Mouse (Mus musculus) right cerebral cortex, adult 2 months (tissue): ENCODE results near the gene Ubxn1.
"Not testable (repeated sequence)": the region's sequence is repeated elsewhere in the genome, so short reads cannot be mapped to it uniquely, and the experiment has no call there.

Experiments used
- DNase-seq, 2 experiments: peaks; one replicate each; pipeline ENCODE4 v3.0.0; 2021 to 2022; ENCODE audit warnings: low spot score in 2 of 2

Gene Ubxn1

DNA sequence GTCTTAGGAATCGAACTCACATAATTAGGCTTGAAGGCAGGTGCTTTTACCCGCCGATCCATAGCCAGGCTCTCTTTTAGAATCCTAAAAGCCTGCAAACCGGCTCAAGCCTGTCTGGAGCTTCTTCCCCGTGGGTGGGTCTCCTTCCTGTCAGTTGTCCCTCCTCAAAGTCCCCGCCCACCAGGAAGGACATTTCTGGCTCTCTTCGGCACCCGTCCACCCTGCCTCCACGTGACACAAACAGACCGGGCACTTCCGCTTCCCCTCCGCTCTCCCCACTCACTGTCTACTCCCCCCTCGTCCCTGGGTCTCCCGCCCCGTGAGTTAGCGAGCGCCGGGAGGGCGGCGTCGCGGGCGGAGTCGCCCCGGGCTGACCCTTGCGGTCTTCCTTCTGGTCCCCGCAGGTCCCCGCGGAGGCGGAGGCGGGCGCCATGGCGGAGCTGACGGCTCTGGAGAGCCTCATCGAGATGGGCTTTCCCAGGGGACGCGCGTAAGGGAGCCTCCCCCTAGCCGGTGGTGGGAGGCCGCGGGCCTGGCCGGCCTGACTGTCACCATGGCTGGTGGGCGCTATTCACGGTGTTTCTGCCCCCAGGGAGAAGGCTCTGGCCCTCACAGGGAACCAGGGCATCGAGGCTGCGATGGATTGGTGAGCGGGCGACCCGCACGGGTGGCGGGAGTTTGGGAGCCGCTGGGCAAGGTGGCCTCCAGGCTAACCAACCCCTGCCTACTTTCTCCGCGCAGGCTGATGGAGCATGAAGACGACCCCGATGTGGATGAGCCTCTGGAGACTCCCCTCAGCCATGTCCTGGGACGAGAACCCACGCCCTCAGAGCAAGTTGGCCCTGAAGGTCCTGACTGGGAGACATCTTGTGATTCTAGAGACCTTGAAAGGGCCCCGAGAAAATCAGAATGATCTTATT, at the start of gene Ubxn1:
Gene Ubxn1 (plus strand): TSS at position 230 of the 920 bp plus-strand sequence.
- peak; percentile 99 to 100 for DNase-seq

DNA sequence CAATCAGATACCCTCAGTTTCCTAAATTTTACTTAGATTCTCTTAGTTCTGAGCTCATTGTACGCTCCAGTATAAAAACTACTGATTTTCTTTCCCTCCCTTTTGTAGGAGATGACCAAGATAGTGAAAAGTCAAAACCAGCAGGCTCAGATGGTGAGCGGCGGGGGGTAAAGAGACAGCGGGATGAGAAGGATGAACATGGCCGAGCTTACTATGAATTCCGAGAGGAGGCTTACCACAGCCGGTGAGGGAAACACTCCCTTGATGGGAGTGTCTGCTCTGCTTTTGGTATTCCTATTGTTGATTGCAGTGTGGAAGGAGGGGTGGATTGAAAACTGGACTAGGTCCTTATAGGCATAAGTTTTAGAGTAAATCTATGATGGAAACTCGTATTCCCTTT, 48.6 kb upstream of the Ubxn1 start:
- DNase-seq: no peak

DNA sequence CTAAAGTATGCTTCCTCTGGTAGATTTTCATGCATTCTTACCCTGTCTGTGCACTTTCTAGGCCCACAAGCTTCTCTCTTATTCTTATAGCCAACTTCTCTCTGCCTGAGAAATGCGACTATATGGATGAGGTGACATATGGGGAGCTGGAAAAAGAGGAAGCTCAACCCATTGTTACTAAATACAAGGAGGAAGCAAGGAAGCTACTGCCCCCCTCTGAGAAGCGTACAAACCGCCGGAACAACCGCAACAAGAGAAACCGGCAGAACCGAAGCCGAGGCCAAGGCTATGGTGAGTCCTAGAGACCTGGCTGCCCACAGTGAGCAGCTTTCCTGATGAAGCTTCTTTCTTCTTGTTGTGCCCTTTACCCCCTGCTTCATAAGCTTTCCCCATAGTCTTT, 41.6 kb upstream of the Ubxn1 start, which contains the start of gene AC129217.1:
Gene AC129217.1 (plus strand): TSS at position 114 of the 400 bp plus-strand sequence.
- no peak for DNase-seq

DNA sequence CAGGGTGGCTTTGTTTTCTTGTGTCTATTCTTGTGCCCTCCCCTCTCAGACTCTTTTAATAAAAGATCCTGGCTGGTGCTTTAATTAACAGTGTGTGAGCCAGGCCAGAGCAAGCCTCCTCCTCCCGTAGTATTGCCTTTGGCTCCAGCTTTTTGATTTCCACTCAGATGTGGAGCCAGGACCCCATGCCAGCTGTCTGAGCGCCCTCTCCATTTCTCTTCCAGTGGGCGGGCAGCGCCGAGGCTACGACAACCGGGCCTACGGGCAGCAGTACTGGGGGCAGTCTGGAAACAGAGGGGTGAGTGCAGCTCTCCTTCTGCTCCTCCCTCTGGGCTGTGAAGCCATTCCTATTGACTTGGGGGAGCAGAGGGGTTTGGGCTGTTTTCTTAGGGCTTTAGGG, 40.6 kb upstream of the Ubxn1 start:
- DNase-seq: no peak

DNA sequence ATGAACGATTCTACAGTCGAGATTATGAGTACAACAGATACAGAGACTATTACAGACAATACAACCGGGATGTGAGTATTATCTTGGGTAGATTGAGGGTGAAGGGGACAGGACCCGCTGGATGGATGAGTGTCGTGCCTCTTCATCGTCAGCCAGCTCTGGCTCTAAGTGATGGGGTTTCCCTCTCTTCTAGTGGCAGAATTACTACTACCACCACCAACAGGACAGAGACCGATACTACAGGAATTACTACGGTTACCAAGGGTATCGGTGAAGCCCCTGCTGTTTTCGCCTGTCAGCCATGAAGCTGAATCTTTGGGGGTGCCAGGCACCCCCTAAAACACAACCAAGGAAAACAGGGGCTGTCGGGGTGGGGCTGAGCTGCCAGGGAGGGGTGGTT, 40.0 kb upstream of the Ubxn1 start:
- no peak for DNase-seq

DNA sequence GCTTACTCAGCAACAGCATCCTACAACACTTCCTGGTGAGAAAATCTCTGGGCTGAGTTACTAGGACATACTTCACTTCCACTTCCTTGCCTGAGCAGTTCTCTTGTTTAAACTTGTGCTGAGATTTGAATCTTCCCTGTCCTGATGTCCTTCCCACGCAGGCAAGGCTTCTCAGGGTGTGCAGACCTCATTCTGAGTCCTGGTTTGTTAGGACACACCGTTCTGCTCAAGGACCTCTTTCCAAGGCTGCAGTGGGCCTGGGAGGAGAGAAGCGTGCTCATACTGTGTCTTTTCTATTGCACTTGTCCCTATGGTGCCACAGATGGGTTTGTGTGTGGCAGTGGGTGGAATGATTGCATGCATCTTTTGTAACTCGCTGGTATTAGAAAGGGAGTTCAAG, 38.3 kb upstream of the Ubxn1 start:
- no peak for DNase-seq

DNA sequence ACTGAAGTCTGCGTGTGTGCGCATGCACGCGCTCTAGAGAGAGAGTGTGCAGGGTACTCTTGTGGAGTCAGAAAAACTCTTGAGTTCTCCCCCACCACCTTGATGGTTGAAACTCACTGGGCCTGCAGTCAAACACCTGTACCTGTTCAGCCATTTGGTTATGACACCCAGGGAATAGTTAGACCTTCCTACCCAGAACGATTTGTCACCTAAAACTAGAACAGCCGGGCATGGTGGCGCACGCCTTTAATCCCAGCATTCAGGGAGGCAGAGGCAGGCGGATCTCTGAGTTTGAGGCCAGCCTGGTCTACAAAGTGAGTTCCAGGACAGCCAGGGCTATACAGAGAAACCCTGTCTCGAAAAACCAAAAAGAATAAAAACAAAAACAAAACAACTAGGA, 35.0 kb upstream of the Ubxn1 start:
- not testable (repeated sequence) for DNase-seq

DNA sequence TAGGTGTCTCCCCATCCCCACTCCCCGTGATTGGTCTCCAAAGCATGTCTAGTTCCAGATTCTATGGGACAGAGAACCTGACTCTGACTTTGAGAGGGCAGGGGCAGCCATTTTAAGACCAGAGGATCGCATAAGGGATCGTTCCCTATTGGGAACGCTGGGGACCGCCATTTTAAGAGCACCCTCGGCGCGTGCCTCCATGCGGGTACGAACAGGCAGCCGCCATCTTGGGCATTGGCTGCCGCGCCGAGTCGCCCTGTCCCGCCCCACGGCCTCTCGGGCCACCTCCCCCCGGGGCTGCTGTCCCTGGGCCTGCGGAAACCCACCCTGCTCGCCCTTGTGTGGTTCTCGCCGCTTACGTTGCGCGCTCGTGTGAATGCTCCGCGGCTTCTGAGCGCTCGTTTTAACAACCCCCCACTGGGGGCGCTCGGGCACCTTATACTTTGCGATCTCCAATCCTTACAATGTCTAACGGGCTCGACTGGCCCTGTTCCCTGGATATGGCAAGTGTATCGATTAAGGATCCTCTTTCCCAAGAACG, 34.0 kb upstream of the Ubxn1 start, which contains the start of gene Bscl2:
Gene Bscl2 (plus strand): TSS at position 217 of the 541 bp plus-strand sequence.
- DNase-seq: peak; percentile 85 to 92

DNA sequence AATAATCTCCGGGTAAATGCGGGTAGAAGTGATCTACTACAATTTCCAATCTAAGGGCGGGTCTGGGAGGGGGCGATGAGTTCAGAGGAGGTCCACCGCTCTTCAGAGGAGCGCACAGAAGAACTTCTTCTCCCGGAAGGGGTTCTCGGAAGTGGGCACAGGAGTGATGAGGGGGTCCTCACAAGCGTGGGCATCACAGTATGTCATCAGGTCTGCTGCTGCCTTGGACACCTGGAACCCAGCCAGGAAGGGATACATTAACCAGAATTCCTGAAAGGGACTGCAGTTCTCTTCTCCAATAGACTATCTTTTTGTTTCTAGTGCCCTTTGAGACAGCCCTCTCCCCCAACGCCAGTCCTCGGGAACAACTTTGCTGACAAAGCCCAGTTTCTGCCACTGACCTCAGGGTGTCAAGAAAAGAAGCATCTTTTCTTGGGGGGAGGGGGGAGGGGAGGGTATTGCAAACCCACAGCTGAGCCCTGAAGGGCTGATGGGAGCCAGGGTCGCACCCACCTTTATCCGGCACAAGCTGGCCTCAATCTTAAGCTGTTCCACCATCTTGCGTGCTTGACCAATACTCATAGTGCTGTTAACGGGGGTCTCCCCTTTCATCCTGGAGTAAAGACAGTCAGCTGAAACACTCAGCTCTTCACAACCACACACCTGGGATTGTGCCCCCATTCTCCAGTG, 33.1 kb upstream of the Ubxn1 start:
- DNase-seq: peak in 1 of 2 experiments; percentile 43

DNA sequence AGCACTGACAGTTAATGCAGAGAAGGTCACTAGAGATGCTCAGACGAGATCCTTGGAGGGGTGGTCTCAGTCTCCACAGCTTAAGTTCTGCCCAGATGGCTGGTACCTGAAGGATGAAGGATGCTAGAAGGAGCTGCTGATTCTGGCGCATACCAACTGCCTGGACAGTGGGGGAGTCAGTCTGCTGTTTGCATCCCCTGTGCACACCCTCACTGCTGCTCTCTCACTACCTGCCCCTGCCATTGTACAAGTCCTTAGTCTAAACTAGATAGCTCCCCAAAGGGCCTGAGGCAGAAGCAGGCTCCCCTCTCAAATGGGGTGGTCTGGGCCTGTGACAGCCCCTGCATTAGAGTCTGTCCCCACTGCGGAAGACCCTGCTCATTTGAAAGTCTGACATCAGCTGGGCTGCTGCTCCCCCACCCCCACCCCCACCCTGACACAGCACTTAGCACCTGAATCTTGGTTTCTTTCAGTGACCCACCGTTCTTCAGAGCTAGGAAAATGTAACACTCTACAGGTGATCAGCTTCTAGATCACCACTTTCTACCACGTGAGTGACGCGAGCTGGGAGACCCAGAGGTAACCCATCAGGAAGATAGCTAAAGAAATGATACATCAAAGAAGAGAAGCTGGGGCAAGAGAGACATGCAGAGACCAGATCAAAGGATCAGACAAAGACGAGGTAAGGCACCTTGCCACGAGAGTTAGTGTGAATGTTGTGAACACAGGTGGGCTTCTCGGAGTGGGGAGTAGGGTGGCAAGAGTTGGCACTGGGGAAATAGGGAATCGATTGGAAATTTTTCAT, 32.0 kb upstream of the Ubxn1 start, which contains the start of gene Gng3:
Gene Gng3 (minus strand): TSS at position 92 of the 805 bp plus-strand sequence.
- peak; percentile 90 for DNase-seq

DNA sequence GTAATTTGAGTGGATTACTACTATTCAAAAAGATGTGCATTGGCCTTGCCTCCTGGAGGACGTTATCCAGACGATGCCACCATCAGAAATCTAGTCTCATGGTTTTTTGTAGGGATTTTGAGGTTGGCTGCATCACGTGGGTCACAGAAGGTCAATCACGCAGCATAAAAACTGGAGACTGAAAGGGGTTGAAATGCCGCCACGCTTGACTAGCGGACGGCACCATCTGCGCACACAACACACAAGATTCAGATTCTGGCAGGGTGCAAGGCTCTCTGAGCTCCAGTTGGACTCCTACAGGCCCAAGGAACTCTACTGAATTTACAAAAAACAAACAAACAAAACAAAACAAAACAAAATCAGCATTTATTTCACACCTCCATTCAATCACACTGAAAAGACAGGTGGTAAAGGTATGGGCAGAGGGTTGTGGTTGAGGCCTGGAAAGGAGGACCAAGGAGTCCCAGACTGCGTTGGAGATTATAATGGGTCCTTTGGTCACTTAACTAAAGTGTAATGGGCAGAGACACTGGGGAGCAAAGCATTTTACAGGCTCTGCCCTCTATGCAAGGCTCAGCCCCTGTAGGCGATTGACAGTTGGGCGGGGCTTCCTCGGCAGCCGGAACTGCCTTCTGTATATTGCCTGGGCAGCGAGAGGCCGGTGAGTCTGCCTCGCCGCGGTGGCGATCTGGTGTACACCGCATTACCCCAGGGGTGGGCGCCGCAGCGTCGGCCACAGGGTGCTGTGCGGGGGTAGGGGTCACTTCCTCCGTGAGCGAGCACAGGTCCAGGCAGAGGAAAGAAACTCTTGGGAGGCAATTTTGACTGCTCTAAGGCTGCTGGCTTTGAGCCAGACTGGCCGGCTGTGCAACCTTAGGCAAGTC, 31.1 kb upstream of the Ubxn1 start:
- DNase-seq: peak; percentile 78 to 82

DNA sequence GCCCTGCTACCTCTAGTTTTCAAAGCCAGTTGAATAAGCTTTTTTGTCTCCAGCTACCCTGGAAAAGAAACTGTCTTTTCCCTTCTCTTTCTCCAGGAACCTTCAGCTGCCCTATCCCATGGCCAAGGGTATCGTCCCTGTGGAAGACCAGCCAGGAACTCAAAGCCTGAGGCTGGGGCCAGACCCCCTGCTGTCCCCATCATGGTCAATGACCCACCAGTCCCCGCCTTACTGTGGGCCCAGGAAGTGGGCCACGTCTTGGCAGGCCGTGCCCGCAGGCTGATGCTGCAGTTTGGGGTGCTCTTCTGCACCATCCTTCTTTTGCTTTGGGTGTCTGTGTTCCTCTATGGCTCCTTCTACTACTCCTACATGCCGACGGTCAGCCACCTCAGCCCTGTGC, 30.3 kb upstream of the Ubxn1 start:
- DNase-seq: no peak

DNA sequence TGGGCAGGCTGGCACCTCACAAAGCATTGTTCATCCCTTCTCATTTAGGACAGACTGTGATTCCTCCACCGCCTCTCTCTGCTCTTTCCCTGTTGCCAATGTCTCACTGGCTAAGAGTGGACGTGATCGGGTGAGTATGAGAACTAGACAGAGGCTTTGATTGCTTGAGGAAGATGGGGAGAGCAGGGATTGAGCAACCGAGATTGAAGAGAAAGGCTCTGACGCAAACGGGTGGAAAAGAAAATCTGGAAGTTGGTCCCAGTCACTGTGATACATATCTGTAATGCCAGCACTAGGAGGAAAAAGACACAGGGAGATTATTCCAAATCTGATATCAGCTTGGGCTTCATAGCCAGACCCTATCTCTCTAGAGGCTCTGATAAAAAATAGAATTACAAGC, 28.3 kb upstream of the Ubxn1 start:
- no peak for DNase-seq

DNA sequence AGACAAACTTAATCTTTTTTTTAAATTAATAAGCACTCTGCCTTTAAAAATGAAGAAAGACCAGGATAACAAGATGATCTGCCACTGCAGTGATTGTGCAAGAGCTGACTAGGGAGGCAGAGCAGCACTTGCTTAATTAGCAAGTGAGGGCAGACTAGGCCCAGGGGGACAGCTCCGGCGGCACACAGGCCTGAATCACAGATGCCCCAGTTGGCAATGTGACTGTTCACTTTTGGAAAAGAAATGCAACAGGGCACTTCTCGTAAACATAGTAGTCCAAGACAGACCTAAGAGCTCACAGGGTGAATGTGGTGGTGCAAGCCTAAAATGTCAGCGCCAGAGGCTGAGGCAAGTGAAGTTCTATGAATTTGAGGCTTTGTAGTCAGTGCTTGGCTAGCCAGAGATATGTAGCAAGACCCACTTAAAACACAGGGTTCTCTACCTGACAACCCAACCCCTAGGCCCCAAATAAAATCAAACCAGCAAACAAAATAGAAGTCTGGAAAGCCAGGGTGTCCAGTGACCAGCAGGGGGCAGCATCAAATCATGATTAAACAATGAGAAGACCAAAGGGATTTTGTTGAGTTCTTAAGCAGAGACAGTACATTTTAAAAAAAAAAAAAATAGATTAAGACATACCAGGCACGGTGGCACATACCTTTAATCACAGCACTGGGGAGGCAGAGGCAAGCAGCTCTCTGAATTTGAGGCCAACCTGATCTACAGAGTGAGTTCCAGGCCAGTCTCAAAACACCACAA, 26.7 kb upstream of the Ubxn1 start:
- DNase-seq: peak; percentile 85 to 88

DNA sequence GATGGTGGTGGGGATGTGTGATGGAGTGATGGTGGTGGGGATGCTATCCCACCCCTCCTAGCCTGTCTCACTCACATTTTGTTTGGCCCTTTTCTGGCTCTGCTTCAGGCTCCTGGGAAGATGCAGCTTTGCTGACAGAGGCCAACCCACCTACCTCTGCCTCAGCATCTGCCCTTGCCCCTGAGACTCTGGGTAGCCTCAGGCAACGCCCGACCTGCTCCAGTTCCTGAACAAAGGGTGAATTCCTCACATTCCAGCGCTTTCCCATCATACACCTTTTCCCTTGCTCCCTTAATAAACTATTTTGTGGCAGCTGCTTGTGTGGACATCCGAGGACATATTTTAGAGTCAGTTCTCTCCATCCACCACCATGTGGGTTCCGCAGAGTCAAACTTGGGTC, 22.9 kb upstream of the Ubxn1 start:
- no peak for DNase-seq

DNA sequence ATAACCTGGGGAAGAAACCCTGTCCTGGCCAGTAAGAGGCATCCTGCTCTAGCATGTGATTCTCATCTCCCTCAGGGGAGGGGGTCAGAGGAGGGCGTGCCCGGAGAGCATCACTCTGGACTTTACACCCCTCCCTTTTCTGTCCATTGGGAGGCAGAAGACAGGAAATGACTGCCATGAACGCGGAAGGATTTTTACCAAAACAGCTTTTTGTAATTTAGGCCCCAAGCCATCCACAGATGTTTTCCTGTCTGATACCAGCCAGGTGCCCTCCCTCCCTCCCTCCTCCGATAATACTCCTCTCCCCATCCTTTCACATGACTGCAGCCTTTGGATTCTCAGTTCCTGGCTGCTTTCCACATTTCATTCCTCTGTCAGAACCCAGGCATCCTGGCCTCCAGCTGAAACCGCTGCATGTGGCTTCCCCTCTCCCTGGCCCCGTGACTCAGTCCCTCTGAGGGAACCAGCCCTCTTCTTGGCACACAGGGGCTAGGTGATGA, 20.8 kb upstream of the Ubxn1 start, which contains the start of gene Lrrn4cl:
Gene Lrrn4cl (plus strand): TSS at position 367 of the 500 bp plus-strand sequence.
- no peak for DNase-seq

DNA sequence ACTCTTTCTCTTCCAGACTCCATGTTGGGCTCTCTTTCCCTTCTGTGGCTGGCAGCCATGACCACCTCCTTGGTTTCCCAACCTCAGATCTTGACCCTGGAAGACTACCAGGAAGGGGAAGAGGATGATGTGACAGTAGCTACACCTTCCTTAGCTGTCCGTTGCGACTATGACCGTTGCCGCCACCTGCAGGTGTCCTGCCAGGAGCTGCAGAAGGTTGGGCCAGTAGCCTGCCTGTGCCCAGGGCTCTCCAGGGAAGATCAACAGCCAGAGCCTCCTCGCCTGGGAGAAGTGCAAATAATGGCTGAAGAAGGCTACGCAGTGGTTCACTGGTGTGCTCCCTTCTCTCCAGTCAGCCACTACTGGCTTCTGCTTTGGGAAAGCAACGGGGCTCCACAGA, 19.7 kb upstream of the Ubxn1 start:
- DNase-seq: no peak

DNA sequence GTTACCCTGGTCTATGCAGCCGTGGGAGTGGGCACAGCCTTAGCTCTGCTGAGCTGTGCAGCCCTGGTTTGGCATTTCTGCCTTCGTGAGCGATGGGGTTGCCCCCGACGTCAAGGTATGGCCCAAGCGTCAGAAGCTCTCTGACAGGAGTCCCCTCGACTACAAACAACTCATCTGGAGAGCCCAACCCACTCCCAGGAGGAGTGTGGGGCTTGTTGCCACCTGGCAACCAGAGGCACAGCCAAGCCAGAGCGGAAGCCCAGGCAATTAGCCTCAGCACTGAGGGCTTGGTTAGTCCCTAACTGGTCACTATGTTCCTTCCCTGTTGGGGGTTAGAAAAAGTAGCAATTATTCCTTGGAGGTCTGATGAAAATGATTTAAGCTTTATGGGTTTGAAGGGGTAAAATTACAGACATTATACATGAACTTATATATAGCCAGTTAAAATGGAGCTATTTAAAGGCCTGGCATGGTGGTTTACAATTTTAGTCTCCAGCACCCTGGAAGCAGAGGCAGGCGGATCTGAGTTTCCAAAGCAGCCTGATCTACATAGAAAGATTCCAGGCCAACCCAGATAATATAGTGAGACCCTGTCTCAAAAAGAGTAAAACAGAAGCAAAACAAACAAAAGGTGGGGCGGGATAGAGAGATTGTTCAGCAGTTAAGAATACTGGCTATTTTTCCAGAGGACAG, 18.9 kb upstream of the Ubxn1 start:
- DNase-seq: no peak

DNA sequence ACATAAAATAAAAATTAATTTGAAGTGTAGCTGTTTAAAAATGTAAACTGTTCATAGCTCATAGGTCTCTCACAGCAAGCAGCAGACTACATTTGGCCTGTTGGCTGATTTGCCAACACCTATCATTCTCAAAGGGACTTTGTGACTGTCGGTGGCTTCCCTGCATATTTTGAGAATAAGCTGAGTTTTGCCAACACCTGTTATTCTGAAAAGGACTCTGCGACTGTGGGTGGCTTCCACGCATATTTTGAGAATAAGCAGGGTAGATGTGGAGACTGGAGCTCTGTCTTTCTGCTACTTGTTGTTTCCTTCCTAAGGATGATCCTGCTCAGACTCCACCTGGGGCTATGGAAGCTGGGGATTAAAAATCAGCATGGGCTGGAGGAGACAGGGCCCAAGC, 18.2 kb upstream of the Ubxn1 start:
- DNase-seq: no peak
